Mouse (Mus musculus) CH12.LX (cell line): ENCODE data around the gene Tanc1.

Experiments used
- CTCF ChIP-seq, 2 experiments: IDR thresholded peaks in 1 of 2; conservative IDR thresholded peaks in 1 of 2; 2 replicates each; pipeline ENCODE4 v1.5.1; 2011 to 2012; ENCODE audit warnings: low read depth in 2 of 2, low read length in 2 of 2, improper control_type of control experiment in 1 of 2, inconsistent platforms in 1 of 2, mild to moderate bottlenecking in 1 of 2, moderate library complexity in 1 of 2
- MAFK ChIP-seq: IDR thresholded peaks from 2 replicates; pipeline ENCODE4 v1.6.1; 2011; ENCODE audit warnings: low read length, improper control_type of control experiment; ENCODE audit not compliant: insufficient replicate concordance
- MXI1 ChIP-seq: IDR thresholded peaks from 2 replicates; pipeline ENCODE4 v1.6.1; 2011; ENCODE audit warnings: mild to moderate bottlenecking, low read depth, low read length, improper control_type of control experiment
- POLR2A ChIP-seq: IDR thresholded peaks from 2 replicates; pipeline ENCODE4 v1.6.1; 2011; ENCODE audit warnings: low read depth, mild to moderate bottlenecking, improper control_type of control experiment, low read length

- TF ChIP-seq POLR2A (no peak), MXI1 (no peak), CTCF (conservative IDR thresholded peaks at IDR 0.05 in 1 of 2, IDR thresholded peaks at IDR 0.05 in 1 of 2; ENCODE audit: low read depth in 2 of 2, low read length in 2 of 2) (no peak), MAFK (no peak)
Measured at GRCm38 (mm10) chr2:59765671-59766070, 153.8 kb downstream of the Tanc1 start.
